Mouse (Mus musculus): ENCODE measurements at regions not wholly inside any gene's neighbourhood (a gene's known extent, or its start where the extent isn't known, plus 50 kb on each side); places are given as distances from the start of the nearest gene placed in this dataset.

- DNase-seq, result no peak
These were observed 129.1 kb upstream of the Smarca2 start for GRCm38 (mm10) chr19:26475754-26476153.

- no peak for DNase-seq
These were observed 126.7 kb upstream of the Smarca2 start for GRCm38 (mm10) chr19:26478055-26478737.

- DNase-seq, result no peak
These were observed 120.5 kb upstream of the Smarca2 start for GRCm38 (mm10) chr19:26484322-26484721.

- no peak for DNase-seq
These were observed 112.0 kb upstream of the Smarca2 start for GRCm38 (mm10) chr19:26492806-26493205.

- no peak for DNase-seq
These were observed 103.8 kb upstream of the Smarca2 start for GRCm38 (mm10) chr19:26501064-26501463.

- no peak for DNase-seq
These were observed 100.8 kb upstream of the Smarca2 start for GRCm38 (mm10) chr19:26504027-26504426.

GRCm38 (mm10) chr19:26506802-26507201 lies 98.0 kb upstream of the Smarca2 start:
- no peak for DNase-seq

GRCm38 (mm10) chr19:26507986-26508385 lies 96.9 kb upstream of the Smarca2 start:
- DNase-seq, result no peak

- DNase-seq, result no peak
These were observed 96.2 kb upstream of the Smarca2 start for GRCm38 (mm10) chr19:26508616-26509015.

GRCm38 (mm10) chr19:26509240-26509639 lies 95.6 kb upstream of the Smarca2 start:
- no peak for DNase-seq

GRCm38 (mm10) chr19:26510185-26510584 lies 94.7 kb upstream of the Smarca2 start:
- DNase-seq, result no peak

GRCm38 (mm10) chr19:26510887-26511286 lies 94.0 kb upstream of the Smarca2 start:
- DNase-seq, result no peak

GRCm38 (mm10) chr19:26511756-26512155 lies 93.1 kb upstream of the Smarca2 start:
- DNase-seq, result no peak

GRCm38 (mm10) chr19:26524583-26524982 lies 80.3 kb upstream of the Smarca2 start:
- DNase-seq, result no peak

- DNase-seq, result no peak
These were observed 73.5 kb upstream of the Smarca2 start for GRCm38 (mm10) chr19:26531390-26531789.

GRCm38 (mm10) chr19:26532509-26532908 lies 72.3 kb upstream of the Smarca2 start:
- no peak for DNase-seq

GRCm38 (mm10) chr19:26545671-26546070 lies 59.2 kb upstream of the Smarca2 start:
- DNase-seq, result no peak

- no peak for DNase-seq
These were observed 57.3 kb upstream of the Smarca2 start for GRCm38 (mm10) chr19:26547522-26547921.

GRCm38 (mm10) chr19:26548562-26549270 lies 56.1 kb upstream of the Smarca2 start:
- no peak for DNase-seq

- DNase-seq, result no peak
These were observed 54.6 kb upstream of the Smarca2 start for GRCm38 (mm10) chr19:26550299-26550698.

Data from gastrocnemius, postnatal 10 days (tissue).